Mouse (Mus musculus): ENCODE results near the gene Rtca.

DNA sequence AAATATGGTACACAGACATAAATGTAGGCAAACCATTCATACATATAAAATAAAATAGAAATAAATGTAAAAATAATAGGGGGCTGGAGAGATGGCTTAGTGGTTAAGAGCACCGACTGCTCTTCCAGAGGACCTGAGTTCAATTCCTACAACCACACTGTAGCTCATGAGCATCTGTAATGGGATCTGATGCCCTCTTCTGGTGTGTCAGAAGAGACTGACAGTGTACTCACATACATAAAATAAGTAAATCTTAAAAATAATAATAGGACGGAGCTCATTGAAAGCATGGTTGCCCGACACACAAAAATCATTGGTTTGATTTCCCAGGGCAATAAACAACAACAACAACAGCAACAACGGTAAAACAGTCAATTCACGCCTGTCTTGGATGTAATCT lies 17.1 kb downstream of the Rtca start:
- TF ChIP-seq CTCF (IDR thresholded peaks at IDR 0.05; ENCODE audit: extremely low read depth, insufficient read depth, insufficient read length, insufficient replicate concordance) (no peak), POLR2A (IDR thresholded peaks at IDR 0.05; ENCODE audit: low read depth, low read length) (no peak)

Data from spleen, adult 2 months (tissue).